Mouse (Mus musculus) cerebellum, adult 2 months (tissue): Measurements from ENCODE around the gene Gm4922.

Experiments used
- CTCF ChIP-seq: fragments of 200-500 bp; IDR thresholded peaks from 2 replicates; pipeline ENCODE4 v1.5.1; 2011; ENCODE audit warnings: low read depth, mild to moderate bottlenecking, control low read depth, low read length, moderate library complexity, borderline replicate concordance; ENCODE audit not compliant: insufficient read depth
- POLR2A ChIP-seq: fragments of 200-500 bp; IDR thresholded peaks from 2 replicates; pipeline ENCODE4 v1.6.1; 2011; ENCODE audit warnings: low read length, control low read depth, borderline replicate concordance; ENCODE audit not compliant: insufficient read depth

DNA sequence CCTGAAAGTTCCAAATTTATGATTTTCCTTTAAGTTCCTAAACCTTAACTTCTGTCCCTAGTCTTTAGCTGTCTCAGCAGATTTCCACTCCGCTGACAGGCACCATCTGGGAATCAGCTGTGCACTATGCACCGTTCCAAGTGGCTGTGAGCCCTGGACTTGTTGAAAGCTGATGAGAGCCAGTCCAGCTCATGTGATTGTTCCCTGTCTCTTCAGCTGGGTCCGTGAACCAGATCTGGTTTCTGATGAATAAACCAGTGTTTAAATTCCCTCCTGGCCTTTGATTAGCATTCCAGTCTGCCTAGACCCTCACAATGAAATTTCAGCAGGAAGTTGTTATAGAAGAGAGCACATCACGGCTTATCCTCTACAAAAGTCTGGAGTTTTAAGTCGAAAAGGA lies 30.0 kb upstream of the Gm4922 start:
- no peak for TF ChIP-seq CTCF
- no peak for TF ChIP-seq POLR2A
